Mouse (Mus musculus) thymus, postnatal 14 days (tissue): ENCODE measurements around the gene Stxbp1.
"Not testable (repeated sequence)": the region's sequence is repeated elsewhere in the genome, so short reads cannot be mapped to it uniquely, and the experiment has no call there.

Experiments
- DNase-seq: peaks from one replicate; pipeline ENCODE4 v3.0.0; 2021

The Stxbp1 gene

DNA sequence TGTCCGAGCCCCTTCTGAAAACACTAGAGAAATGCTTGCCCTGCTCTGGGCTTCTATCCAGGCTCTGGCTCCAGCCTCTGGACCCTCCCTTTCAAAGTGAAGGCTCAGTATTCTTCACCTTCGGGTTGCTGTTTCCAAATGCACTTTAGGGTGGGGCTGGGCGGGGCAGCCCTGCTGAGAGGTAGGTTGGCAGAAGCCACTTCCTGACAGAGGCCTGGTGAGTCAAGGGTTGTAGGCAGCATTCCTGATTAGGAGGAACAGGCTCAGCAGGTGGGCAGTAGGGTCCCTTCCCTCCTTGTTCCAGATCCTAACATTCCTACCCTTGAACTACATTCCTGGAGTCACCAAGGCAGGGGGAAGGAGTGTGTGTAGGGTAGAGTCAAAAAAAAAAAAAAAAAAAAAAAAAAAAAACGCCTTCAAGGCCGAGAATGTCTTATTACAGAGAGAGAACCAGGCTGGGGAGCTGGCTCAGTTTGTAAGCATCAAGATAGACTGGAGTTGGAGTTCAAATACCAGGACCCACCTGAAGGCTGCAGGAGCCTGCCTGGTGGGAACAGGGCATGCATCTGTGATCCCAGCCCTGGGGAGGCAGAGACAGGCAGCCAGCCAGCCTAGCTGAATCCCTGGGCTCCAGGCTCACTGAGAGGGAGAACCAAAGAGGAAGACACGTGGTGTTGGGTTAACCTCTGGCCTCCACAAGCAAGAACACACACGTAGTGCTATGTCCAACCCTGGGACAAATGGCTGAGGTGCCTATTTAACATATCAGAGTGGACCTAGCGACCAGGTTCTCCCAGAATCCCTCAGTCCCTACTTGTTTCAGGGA is 23.4 kb upstream of the Stxbp1 start:
- DNase-seq, result no peak

DNA sequence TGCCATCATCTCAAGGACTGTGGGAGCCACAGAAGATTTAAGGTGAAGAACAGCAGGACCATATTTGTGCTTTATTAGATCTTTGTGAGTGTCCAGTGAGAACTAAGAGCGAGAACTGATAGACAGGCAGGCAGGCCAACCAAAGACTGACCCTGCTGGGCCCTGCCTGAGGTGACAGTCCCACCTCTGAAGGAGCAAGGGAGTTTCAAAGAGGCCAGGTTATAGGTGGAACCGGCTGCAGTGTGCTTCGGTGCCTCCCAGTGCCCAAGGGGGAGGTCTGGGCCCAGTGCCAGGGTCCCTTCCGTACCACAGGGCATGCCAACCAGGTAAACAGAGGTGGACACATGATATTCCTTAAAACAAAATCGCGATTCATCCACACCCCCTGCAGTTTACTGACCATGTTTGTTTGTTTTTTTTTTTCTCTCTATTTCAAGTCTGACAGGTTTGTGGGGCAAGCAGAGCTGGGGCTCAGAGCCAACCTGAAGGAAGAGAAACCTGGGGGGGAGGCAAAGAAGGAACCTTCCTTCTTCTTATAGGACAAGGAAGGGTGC is 22.8 kb upstream of the Stxbp1 start:
- DNase-seq, result no peak

DNA sequence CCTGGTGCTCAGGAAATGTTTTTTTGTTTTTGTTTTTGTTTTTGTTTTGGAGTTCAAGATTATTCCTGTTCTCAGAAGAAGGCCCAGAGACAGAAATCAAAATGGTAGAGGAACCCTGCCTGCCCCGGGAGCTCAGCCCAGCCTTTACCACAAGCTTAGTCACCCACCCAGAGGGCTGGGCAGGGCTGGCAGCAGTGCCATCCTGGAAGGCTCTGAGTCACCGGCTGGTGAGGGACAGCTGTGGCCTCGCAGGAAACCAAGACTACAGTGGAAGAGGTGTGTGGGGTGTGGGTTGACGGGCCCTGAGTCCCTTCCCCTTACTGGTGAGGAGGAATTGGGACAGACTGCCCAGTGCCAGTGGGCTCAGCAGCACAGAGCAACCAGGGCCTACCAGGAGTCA is 20.3 kb upstream of the Stxbp1 start:
- DNase-seq, result no peak

DNA sequence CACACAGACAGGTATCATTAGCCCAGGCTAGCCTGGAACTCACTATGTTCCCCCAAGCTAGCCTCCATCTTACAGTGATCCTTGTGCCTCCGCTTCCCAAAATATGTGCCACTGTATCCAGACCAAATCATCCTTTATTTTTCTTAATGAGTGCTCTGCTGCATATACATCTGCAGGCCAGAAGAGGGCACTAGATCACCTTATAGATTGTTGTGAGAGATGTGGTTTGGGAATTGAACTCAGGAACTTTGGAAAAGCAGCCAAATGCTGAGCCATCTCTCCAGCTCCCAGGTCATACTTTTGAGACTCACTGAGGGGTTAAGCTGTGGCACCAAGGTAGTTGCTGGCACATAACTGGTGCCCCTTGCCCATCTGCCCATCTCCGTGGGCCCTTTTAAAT is 17.7 kb upstream of the Stxbp1 start:
- DNase-seq, result no peak

DNA sequence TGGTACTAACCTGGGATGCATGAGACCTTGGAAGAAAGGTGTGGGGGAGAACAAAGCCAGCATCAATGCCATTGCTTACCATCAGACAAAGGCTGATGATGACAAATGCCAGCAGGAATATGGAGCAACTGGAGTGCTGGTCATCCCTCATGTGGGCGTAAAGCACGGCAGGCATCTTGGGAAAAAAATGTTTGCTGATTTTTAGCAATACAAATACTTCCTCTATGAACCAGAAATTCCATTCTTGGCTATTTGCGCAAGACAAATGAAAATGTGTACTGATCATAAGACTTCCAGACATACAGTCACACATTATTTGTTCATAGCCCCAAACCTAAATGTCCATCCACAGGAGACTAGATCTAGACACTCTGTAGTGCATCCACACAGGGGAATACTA is 16.3 kb upstream of the Stxbp1 start:
- no peak for DNase-seq

DNA sequence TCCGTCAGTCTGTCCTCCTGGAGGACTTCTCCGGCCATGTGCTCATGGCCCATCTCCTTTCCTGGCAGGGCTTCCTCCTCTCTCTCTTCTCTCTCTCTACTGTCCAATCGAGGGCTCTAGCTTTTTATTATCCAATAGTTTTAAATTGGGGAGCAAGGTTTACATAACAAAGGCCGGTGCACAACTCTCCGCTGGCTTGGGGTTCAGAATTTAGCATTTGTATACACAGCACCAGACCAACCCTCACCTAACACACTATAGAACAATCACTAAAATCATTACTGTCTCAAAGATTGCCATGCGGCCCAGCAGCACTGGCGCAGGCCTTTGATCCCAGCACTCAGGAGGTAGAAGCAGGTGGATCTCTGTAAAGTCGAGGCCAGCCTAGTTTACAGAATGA is 13.8 kb upstream of the Stxbp1 start:
- DNase-seq, result no peak

DNA sequence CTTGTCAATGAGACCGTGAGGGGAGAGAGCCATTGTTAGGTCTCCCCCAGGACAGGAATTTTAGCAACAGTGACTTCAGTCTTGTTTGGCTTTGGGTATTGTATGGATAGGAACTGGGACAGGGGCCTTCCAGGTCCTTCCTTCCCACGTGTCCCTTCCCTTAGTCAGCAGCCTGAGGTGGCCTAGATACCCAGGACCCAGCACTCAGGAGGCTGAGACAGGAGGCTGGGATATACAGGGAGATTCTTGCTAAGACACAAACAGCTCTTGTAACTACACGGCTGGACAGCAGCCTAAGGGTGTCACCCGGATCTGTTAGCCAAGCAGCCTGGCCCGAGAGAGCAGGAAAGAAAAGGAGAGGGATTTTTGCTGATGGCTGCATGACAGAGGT is 12.6 kb upstream of the Stxbp1 start:
- DNase-seq, result no peak

DNA sequence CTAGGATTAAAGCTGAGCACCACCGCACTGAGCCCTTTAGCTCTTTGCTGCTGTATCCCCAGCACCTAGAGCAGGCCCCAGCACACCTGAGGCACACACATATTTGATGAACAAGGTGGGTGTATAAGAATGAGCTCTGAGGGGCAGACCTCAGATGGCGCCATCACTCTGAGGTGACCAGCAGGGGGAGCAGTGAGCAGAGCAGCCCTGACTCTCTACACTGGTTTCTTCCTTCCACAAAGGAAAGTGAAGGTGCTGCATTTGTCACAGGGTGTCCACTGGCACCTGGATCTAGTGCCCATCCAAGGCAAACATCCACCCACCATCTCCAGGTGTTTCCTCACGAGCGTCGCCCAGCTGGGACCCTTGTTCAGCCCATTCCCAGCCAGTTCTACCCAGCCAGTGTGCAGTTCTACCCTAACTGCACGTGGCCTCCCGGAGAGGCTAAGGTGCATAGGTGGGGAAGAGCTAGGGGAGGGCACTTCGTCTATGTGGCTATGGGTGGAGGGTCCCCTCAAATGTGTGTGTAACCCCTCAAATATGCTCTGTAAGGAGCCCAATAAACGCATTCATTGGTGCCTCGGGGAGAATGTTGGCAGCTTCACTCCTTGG is 12.1 kb upstream of the Stxbp1 start:
- peak; percentile 75 for DNase-seq

DNA sequence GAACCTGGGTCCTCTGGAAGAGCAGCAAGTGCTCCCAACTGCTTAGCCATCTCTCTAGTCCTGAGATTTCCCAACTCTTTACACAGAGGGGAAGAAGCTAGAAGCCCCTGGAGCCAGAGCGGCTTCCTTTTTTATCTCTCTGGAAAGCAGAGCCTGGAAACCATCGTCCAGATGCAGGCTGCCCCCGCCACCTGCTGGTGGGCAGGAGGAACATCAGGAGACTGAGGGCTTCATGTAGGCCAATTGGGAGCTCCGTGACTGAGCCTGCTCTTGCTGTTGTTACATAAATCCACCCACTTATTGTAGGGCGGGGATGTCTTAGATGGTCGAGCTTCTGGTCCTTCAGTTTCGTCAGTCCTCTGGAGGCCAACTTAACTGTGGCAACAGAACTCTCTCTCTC is 10.5 kb upstream of the Stxbp1 start:
- DNase-seq, result peak; percentile 81

DNA sequence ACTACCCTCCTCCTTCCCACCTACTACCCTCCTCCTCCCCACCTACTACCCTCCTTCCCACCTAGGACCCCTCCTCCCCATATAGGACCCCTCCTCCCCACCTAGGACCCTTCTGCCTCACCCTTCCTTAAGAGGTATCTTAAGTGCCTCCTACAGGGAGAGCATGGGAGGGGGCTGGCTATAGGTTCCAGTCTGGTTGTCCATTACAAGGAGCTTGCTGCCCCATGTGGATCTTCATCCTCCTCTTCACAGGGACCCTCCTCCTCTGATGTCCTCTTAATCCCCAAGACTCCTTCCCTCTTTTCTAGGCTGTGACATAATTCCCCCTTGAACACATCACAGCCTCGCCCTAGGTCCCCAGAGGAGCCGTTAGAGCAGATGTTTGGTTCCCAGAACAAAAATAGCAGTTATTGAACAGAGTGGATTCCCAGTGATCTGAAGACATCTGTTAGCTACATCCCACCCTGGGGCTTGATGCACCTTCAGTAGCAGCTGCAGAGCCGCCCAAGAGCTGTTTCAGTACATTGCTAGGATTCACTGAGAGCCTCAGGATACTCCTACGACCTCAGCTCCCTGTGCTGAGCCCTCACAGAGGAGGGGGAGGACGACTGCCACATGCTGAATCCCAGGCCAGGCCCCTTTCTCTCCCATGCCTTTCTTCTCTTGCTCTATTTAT is 8.9 kb upstream of the Stxbp1 start:
- DNase-seq, result no peak

DNA sequence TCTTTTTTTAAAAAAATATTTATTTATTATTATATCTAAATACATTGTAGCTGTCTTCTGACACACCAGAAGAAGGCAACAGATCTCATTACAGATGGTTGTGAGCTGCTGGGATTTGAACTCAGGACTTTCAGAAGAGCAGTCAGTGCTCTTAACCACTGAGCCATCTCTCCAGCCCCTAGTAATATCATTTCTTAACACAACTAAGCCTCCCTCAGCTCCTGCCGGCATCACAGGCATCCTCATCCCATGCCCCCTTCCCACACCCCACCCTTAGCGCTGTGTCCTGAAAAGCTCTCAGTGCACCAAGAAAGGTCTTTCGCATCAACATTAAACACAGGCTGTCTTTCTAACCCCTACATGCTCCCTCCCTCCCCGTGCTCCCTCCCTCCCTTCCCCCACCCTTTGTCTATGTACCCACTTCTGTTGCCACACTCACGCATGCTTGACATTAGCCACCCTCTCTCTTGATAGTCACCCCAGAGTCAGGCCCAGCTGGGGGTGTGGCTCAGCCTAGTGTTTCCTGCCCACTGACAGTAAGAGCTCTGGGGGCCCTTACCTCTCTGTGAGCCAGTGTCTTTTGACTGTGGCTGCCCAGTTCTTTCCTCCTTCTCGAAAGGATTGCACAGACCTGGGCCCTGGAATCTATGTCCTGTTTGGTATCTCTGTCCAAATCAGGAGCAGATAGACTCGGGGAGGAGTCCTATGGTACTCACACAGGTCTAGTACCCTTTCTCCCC is 8.2 kb upstream of the Stxbp1 start:
- no peak for DNase-seq

DNA sequence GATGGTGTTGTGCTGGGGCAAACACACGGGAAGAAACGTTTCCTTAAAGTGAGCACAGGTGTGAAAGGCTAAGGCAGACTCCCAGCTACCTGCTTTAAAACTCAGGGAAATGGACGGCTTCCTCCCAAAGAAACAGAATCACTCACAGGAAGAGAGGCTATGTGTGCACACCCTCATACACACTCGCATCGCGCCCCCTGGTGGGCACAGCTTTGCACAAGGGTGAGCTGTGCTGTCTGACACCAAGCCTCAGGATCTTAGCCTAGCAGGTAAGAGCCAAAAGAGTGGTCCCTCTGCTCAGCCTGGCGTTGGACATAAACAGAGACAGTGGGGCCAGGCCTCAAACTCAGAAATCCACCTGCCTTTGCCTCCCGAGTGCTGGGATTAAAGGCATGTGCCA is 7.2 kb upstream of the Stxbp1 start:
- DNase-seq, result peak; percentile 96

DNA sequence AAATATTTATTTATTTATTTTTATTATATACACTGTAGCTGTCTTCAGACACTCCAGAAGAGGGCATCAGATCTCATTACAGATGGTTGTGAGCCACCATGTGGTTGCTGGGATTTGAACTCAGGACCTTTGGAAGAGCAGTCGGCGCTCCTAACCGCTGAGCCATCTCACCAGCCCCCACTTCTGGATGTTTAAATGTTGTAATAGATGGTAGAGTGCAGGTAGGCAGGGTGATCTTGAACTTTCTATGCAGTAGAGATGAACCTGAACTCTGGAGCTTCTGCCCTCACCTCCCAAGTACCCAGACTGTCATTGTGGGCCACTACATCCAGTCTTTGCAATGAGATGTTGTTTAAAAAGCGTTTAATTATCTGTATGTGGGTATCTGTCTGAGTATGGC is 6.7 kb upstream of the Stxbp1 start:
- not testable (repeated sequence) for DNase-seq

DNA sequence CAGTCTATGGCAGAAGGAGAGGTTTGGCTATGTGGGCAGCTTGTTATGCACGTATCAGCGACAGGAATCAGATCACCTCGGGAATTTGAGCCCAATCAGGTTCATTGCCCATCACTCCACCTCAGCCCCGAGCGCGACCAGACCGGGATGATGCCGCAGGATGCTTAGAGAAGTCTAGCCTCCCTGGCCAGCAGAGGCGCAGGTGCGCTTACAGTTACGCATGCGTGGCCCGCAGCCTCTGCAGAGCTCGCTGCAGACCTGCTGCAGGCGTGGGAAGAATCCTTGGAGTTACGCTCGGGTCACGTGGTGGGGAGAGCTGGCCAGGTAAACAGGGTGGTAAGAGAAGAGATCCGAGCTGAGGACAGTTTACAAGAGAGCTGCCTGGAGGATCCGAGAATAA is 5.1 kb upstream of the Stxbp1 start:
- DNase-seq, result peak; percentile 72

DNA sequence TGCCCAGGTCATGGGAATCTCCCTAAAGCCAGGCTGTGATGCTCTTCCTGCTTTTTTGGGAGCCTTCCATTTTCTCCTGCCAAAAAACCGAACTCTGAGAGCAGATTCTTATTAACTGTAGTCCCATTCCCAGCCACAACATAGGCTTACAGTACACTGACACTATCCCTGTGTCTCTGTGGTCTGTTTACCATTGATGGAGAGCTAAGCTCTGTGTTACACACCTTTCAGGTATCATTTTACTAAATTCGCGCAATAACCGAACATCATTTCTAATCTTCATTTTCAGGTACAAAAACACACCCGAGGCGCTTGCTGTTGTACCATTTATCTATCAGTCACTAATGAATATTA is 400 bp upstream of the Stxbp1 start:
- DNase-seq, result no peak

DNA sequence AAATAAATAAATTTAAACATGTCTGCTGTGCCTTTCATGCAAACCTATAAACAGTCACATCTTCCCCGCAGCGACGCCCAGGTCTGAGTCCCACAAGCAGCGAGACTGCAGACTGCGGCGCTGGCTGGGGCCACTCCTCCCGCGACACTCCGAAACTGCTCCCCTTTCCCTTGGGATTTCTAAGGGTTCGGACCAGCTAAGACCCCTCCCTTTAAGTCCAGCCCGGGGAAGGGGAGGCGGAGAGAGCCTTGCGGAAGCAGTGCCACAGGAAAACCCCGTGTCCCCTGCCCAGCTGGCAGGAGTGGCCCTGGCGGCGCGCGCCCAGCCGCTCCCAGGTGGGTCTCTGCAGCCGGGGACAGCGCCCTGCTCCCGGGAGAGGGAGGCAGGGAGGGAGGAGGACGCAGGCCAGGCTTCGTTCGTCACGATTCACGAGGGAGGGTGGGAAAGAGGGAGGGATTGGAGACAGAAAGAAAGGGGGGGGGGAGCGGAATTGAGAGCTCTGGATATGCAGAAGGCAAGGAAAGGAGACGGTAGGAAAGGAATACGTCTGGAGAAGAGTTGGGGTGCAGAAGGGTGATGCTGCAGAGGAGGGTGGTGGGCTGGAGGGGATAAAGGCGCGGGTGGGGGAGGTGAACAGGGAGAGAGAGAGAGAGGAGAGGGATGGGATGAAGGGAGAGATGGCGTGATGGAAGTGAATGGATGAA is 792 bp downstream of the Stxbp1 start:
- peak; percentile 41 for DNase-seq

DNA sequence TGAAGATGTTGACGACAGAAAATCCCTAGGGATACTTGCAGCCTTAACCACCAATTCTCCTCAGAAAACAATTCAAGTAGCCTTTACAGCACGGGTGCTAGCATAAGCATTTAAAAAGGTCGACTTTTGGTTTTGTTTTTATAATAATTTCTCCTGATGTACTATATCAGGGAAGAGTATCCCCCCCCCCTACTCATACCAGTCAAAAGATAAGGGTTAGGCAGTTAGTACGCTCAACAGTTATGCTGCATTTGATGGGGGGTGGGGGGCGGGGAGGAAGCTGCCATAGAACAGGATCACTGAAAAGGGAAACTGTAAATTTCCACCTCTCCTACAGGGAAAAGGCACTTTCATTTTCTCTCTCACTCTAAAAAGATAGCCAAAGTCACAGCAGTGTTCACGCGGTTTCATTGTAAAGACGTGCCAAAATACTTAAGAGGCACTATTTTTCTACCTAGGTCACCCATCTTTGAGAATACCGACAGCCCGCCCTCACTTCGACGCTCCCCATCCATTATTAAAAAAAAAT is 1.4 kb downstream of the Stxbp1 start:
- DNase-seq, result no peak

DNA sequence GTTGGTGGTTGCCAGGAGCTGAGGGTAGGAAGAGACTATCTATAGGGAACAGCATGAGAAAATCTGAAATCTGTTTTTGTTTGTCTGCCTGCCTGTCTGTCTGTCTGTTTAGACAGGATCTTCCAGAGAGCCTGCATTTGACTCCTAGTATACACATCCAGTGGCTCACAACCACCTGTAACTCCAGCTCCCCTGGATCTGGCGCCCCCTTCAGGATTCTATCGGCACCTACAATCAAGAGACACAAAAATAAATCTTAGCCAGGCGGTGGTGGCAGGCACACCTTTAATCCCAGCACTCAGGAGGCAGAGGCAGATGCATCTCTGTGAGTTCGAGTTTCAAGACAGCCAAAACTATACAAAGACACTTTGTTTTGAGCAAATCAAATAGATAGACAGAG is 4.5 kb downstream of the Stxbp1 start:
- peak; percentile 31 for DNase-seq

DNA sequence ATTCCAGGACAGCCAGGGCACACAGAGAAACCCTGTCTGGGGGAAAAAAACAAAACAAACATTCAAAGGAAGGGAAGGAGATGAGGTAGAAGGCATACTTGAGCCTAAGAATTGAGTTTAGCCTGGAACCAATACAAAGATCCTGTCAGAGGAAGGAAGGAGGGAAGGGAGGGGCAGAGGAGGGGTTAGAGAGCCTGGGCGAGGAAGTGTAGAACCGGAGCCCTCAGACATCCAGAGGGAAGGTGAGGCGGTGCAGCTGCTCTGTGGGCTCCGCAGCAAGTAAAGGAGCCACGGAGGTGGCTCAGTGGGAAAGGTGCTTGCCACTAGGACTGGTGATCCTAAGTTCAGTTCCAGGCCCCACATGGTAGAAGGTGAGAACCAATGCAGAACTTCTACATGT is 5.9 kb downstream of the Stxbp1 start:
- DNase-seq, result no peak

DNA sequence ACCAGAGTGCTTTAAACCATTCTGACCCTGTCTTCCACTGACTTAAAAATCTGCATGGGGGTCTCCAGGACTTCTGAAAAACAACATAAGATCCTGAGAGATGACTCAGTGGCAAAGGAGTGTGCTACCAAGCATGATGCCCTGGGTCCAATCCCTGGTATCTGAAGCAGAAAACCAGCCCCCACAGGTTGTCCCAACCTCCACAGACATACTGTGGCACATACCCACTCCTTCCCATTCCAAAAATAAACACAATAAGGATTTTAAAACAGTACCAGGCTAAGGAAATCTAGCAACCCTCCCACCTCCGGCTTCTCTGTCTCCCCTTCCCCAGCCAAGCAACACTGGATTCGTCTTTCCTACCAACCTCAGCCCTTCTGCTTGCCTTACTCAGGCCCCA is 7.8 kb downstream of the Stxbp1 start:
- DNase-seq, result no peak

DNA sequence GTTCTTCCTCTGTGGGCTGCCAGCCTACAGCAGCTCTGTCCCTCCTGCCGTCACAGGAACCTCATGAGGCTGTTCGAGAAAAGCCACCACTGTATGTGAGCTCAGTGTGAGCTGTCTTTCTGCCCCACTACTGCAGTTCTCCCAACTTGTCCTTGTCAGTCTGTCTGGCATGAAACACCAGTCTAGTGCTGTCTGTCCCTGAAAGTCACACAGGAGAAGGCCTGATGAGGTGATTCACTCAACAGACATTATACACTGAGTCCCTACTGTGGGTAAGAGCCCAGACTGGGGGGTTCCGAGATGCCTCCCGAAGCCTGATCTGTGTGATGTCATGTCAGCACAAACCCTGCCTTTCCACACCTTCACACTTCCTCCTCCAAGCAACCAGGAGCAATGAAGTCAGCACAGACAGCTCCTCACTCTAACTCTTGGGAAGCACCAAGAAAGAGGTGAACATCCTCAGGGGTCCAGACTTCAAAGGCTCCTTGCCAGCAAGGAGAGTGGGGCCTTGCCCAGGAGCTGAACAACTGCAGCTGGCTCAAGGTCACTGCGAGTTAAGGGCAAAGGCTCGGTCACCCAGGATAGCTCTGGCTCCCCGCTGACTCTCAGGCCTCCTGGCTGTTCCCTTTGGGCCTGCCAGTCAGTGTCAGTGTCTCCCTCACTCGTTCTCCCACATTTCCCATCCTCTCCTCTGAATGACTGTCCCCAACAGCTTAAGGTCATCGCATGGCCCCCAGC is 8.7 kb downstream of the Stxbp1 start:
- DNase-seq, result no peak

DNA sequence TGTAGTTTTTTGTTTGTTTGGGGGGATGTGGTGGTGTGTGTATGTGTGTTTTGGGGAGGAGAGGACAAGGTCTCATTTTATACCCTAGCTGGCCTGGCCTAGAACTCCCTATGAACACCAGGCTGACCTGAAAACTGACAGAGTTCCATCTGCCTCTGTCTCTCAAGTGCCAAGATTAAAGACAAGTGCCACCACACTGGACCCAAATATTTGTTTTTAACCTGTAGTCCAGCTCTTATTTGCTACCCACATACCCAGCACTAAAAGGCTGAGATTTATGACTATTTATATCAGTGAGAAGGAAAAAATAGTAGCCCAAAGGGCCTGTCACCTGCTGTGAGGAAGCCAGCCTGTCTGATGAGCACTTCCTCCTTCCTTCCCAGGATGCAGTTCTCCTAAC is 11.5 kb downstream of the Stxbp1 start:
- DNase-seq, result no peak
